19 mouse cellular contexts compared by ENCODE assay signal in the genomic region with DNA sequence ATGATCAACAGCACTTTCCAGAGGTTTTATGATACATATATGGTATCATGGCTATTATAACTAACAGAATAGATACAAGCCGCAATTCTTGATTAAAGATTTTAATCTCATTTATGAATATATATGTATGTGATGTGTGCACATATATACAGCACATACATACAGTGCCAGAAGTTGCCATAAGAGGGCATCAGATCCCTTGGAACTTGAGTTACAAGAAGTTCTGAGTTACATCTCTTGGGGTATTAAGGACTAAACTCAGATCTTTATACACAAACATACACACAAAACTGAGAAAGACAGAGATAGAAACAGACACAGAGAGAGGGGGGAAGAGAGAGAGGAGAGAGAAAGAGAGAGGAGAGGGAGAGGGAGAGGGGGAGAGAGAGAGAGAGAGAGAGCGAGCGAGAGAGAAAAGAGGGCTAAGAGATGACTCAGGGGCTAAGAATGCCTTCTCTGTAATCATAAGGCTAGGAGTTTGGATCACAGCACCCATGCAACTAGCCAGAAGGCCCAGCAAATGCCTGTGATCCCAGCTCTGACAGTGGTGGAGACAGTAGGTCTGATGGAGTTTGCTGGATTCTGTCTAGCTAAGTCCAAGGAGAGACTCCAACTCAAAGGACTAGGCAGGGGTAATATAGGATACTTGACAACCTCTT. TPM values are rescaled to one million over a fixed set of nuclear protein-coding genes. Genes with fewer than 3 reads are reported as not detected.
DNase-seq lines count a peak whose midpoint lies in the region; ATAC-seq lines count a peak whose summit lies in the region.
"Had no signal": no experiment of that assay in that cellular context is flagged by ENCODE, and none has a peak within 500 bp of the region (broad histone marks: within the 10 kb centered on the region; RNA-seq: fewer than 3 reads in every experiment).

No protein-coding gene starts in this region.

- H3K36me3 ChIP-seq in forebrain, embryonic 11.5 days (ENCODE audit: control insufficient read depth, insufficient read depth, low read length), result peaks cover 28% of the 10 kb centered on the region
- peaks cover 96% of the 10 kb centered on the region for H3K36me3 ChIP-seq in forebrain, embryonic 13.5 days (ENCODE audit: poor library complexity, severe bottlenecking)

- no peaks in the 10 kb centered on the region for H3K9me3 ChIP-seq in forebrain, embryonic 11.5 days (ENCODE audit: control insufficient read depth, low read length)
- no peaks in the 10 kb centered on the region for H3K9me3 ChIP-seq in forebrain, embryonic 13.5 days (replicated peaks)
- H3K9me3 ChIP-seq: embryonic facial prominence, embryonic 13.5 days; kidney, embryonic 15.5 days had no signal

- DNase-seq in forebrain, embryonic 11.5 days (ENCODE audit: low spot score), result peak; percentile 10
- peak; percentile 30 for DNase-seq in kidney, postnatal 10 days
- no peak for DNase-seq in kidney, adult 9 months
- peak; percentile 32 for DNase-seq in retina, embryonic 14.5 days (ENCODE audit: low spot score)
- no peak for DNase-seq in retina, postnatal 1 day
- DNase-seq in adipocyte (ENCODE audit: low spot score), result no peak
- DNase-seq: cerebellum, adult 11 months; heart, postnatal 36 days; layer of hippocampus, adult 9-11 months; liver; right cerebral cortex, adult 18-20 months; thymus, postnatal 36 days had no signal

- 96% methylated on average over 3 of the region's 3 CpGs for WGBS in forebrain, embryonic 11.5 days
- WGBS in forebrain, embryonic 13.5 days, result 90% methylated on average over 3 of the region's 3 CpGs

- no peak for ATAC-seq in forebrain, embryonic 11.5 days (replicated peaks; ENCODE audit: low FRiP score)
- ATAC-seq in forebrain, embryonic 13.5 days, result no peak
- no peak for ATAC-seq in granulocyte monocyte progenitor cell, adult 5-6 weeks (replicated peaks; ENCODE audit: poor library complexity, severe bottlenecking)

- H3K27ac ChIP-seq in forebrain, embryonic 11.5 days (ENCODE audit: low read depth, low read length), result no peak overlapping the region
- no peak overlapping the region for H3K27ac ChIP-seq in forebrain, embryonic 13.5 days
- H3K27ac ChIP-seq: embryonic facial prominence, embryonic 13.5 days; kidney, embryonic 15.5 days had no signal

- H3K4me2 ChIP-seq in forebrain, embryonic 11.5 days (ENCODE audit: low read depth, low read length, severe bottlenecking), result no peak overlapping the region
- H3K4me2 ChIP-seq in forebrain, embryonic 13.5 days, result no peak overlapping the region
- H3K4me2 ChIP-seq: embryonic facial prominence, embryonic 13.5 days; heart, embryonic 11.5 days; kidney, embryonic 15.5 days had no signal

- no peak overlapping the region for H3K4me3 ChIP-seq in forebrain, embryonic 11.5 days (ENCODE audit: low read depth, low read length)
- H3K4me3 ChIP-seq in forebrain, embryonic 13.5 days, result no peak overlapping the region
- H3K4me3 ChIP-seq: embryonic facial prominence, embryonic 13.5 days; kidney, embryonic 15.5 days; myocyte had no signal

- H3K27me3 ChIP-seq in forebrain, embryonic 11.5 days (ENCODE audit: control insufficient read depth, insufficient read depth, low read length), result no peaks in the 10 kb centered on the region
- no peaks in the 10 kb centered on the region for H3K27me3 ChIP-seq in forebrain, embryonic 13.5 days
- H3K27me3 ChIP-seq: embryonic facial prominence, embryonic 13.5 days; kidney, embryonic 15.5 days had no signal

- no peaks in the 10 kb centered on the region for H3K4me1 ChIP-seq in forebrain, embryonic 11.5 days (replicated peaks; ENCODE audit: control insufficient read depth, insufficient read depth, low read length)
- H3K4me1 ChIP-seq in forebrain, embryonic 13.5 days, result no peaks in the 10 kb centered on the region
- H3K4me1 ChIP-seq: embryonic facial prominence, embryonic 13.5 days; kidney, embryonic 15.5 days had no signal

- no peak overlapping the region for H3K9ac ChIP-seq in forebrain, embryonic 11.5 days (ENCODE audit: low read length)
- H3K9ac ChIP-seq in forebrain, embryonic 13.5 days, result no peak overlapping the region
- H3K9ac ChIP-seq: embryonic facial prominence, embryonic 13.5 days; kidney, embryonic 15.5 days had no signal

RNA-seq across cellular contexts. Expression of a gene that starts 26.5 kb away (rescaled TPM):
- polyA plus RNA-seq in forebrain, embryonic 11.5 days (2014; fragmentation: Nextera tagmentation; extraction: Ambion mirVana), result 50.3 and 58.7 TPM in 2 replicates
- polyA plus RNA-seq in forebrain, embryonic 13.5 days (2015; fragmentation: Nextera tagmentation; extraction: Ambion mirVana), result 70.0 and 84.4 TPM in 2 replicates
- total RNA-seq in granulocyte monocyte progenitor cell, adult 5-6 weeks (2014; fragmentation: Nextera tagmentation), result not detected in 2 replicates
- not detected in 2 replicates for total RNA-seq in granulocyte monocyte progenitor cell, adult 5-6 weeks (2017)
- total RNA-seq: neutrophil, adult 5-6 weeks had no signal

RNA-seq across cellular contexts. Expression of a gene that starts 28.7 kb away (rescaled TPM):
- 200 and 204 TPM in 2 replicates for polyA plus RNA-seq in forebrain, embryonic 11.5 days (2014; fragmentation: Nextera tagmentation; extraction: Ambion mirVana)
- 149 and 167 TPM in 2 replicates for polyA plus RNA-seq in forebrain, embryonic 13.5 days (2015; fragmentation: Nextera tagmentation; extraction: Ambion mirVana)
- total RNA-seq in granulocyte monocyte progenitor cell, adult 5-6 weeks (2014; fragmentation: Nextera tagmentation), result 64.4 and 81.0 TPM in 2 replicates
- total RNA-seq in granulocyte monocyte progenitor cell, adult 5-6 weeks (2017), result 33.9 and 36.7 TPM in 2 replicates

Comparison
In these comparisons a context has a peak if more than half of its experiments do, and no peak if none do; other contexts are left out.
1. DNase-seq: peak in forebrain, embryonic 11.5 days (single experiment), kidney, postnatal 10 days (single experiment) and retina, embryonic 14.5 days (single experiment); none in kidney, adult 9 months (single experiment), retina, postnatal 1 day (single experiment) and adipocyte (single experiment).